Mouse (Mus musculus) layer of hippocampus, postnatal 10 days (tissue): ENCODE results near the gene Olfr150. TPM values are rescaled to one million over a fixed set of nuclear protein-coding genes. Genes with fewer than 3 reads are reported as not detected.
"Not testable (repeated sequence)": the region's sequence is repeated elsewhere in the genome, so short reads cannot be mapped to it uniquely, and the experiment has no call there.

Source experiments
- DNase-seq, 2 experiments: peaks; one replicate each; pipeline ENCODE4 v3.0.0; 2021; ENCODE audit warnings: low spot score in 2 of 2
- long read RNA-seq: library from polyadenylated mRNA; stranded (forward); transcript quantifications from one replicate; pipeline ENCODE4 v2.0.0, GENCODE M21; 2023
- total RNA-seq, 2 experiments: library from RNA; stranded (reverse); gene quantifications; 2 replicates each; pipeline ENCODE4 v1.2.3; 2021

Gene Olfr150
- total RNA-seq = not detected
- long read RNA-seq = 0 reads

GRCm38 (mm10) chr9:39730678-39731077, at the start of gene Olfr150:
Gene Olfr150 (plus strand): TSS chr9:39730978.
- no peak for DNase-seq

DNA sequence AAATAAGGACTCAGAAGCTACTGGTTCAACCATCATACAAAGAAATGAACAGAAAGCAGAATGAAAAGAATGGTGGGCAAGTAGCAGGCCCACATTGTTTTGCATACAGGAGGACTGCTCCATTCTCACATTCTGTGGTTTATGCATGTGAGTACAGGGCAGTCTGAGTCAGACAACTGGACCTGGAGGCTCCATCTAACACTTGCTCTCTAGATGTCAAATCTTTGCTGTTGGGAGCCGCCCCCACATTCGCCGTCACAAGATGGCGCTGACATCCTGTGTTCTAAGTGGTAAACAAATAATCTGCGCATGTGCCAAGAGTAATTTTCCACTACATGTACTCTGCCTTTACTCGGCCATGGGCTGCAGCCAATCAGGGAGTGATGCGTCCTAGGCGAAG, 29.7 kb upstream of the Olfr150 start:
- DNase-seq = not testable (repeated sequence)

DNA sequence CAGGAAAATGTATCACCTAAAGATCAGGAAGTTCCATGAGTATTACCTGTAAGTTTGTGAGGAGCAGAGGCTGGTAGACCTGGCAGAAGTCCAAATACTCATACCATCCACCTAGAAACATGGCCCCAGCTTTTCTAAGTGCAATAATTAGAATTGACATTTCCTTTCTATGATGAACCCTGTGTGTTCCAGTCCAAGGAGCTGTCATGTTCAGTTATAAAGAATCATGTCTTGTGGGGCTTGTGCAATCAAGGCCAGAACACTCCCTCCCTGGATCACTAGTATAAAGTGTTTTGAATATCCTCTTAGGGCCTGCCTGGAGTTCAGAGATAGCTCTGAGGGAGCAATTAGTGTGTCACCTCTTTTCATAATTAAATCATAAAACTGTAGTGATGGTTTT, 23.8 kb upstream of the Olfr150 start, which contains the start of gene Olfr149:
Olfr149 (minus strand) TSS at position 101 of the 400 bp plus-strand sequence.
- no peak for DNase-seq

GRCm38 (mm10) chr9:39708958-39709357, 21.8 kb upstream of the Olfr150 start:
- DNase-seq = no peak

GRCm38 (mm10) chr9:39711053-39711452, 19.7 kb upstream of the Olfr150 start, which contains the start of gene Olfr965:
Gene Olfr965 (plus strand): TSS chr9:39711353.
- no peak for DNase-seq

DNA sequence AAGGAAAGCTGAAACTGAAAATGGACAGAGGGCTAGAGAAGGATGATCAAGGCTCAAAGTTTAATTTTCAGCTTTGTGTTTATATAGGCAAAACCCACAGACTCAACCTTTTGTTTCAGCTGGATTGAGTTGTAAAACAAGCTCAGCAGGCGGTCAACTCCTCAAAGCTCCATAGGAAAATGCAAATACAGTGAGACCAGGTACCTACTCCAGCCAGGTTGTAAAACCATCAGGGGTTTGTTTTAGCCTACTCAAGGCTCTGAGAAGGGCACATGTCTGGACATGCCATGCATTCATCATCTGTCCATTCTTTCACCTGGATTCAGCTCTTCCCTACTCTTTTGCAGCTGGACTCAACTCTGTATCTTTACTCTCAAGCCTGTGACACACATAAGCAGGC, 10.0 kb downstream of the Olfr150 start:
- DNase-seq = no peak

- DNase-seq = no peak
Measured at GRCm38 (mm10) chr9:39745949-39746348, 15.2 kb downstream of the Olfr150 start, which contains the start of gene Olfr967. Gene Olfr967 (plus strand): TSS chr9:39746249.

DNA sequence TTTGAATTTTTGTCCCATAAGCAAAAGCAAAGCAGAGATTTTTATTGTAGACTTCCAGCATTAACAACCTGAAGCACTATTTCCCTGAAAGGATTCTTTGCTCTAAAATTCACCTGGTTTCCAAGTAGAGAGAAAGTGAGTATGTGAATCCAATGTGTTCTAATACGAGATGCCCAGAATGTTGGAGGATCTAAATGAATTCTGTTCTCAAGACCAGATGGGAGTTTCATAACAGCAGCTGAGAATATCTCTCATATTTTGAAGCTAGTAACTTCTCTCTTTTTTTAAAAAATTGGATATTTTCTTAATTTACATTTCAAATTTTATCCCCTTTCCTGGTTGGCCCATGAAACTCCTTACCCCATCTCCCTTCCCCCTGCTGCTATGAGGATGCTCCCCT, 15.7 kb downstream of the Olfr150 start:
- no peak for DNase-seq

GRCm38 (mm10) chr9:39783153-39783552, 52.4 kb downstream of the Olfr150 start, which contains the start of gene Olfr968:
Gene Olfr968 (minus strand): TSS chr9:39783253.
- DNase-seq = no peak

Other genes with a start within 250 kb of the Olfr150 start
- gene Olfr44, start 237.0 kb upstream of the Olfr150 start, total RNA-seq = not detected
- not detected for gene Olfr957, start 215.2 kb upstream of the Olfr150 start, total RNA-seq
- gene Olfr958, start 176.9 kb upstream of the Olfr150 start, total RNA-seq = not detected
- gene Olfr959, start 155.4 kb upstream of the Olfr150 start, total RNA-seq = not detected
- gene AW551984, start 126.6 kb upstream of the Olfr150 start, total RNA-seq = 10 to 100 TPM; 28.2 to 34.9 TPM
- gene Olfr148, start 120.3 kb upstream of the Olfr150 start, total RNA-seq = not detected
- not detected for gene Olfr960, start 109.6 kb upstream of the Olfr150 start, total RNA-seq
- gene Olfr961, start 85.9 kb upstream of the Olfr150 start, total RNA-seq = not detected
- gene Olfr963, start 63.8 kb upstream of the Olfr150 start, total RNA-seq = not detected
- not detected for gene Olfr149, start 23.9 kb upstream of the Olfr150 start, total RNA-seq
- not detected for gene Olfr965, start 19.6 kb upstream of the Olfr150 start, total RNA-seq
- gene Olfr967, start 15.3 kb downstream of the Olfr150 start, total RNA-seq = not detected
- gene Olfr968, start 52.3 kb downstream of the Olfr150 start, total RNA-seq = not detected
- not detected for gene Olfr969, start 60.0 kb downstream of the Olfr150 start, total RNA-seq
- not detected for gene Olfr970, start 77.9 kb downstream of the Olfr150 start, total RNA-seq
- not detected for gene Olfr971, start 105.9 kb downstream of the Olfr150 start, total RNA-seq
- not detected for gene Olfr972, start 135.4 kb downstream of the Olfr150 start, total RNA-seq
- gene Olfr229, start 176.4 kb downstream of the Olfr150 start, total RNA-seq = not detected
- gene Olfr974, start 206.5 kb downstream of the Olfr150 start, total RNA-seq = not detected
- gene Olfr975, start 221.1 kb downstream of the Olfr150 start, total RNA-seq = not detected
- not detected for gene Olfr976, start 230.2 kb downstream of the Olfr150 start, total RNA-seq